Mouse (Mus musculus) small intestine, adult 10 weeks (tissue): Measurements from ENCODE around the gene Eif4enif1. TPM values are rescaled to one million over a fixed set of nuclear protein-coding genes. Genes with fewer than 3 reads are reported as not detected.

ENCODE experiments used
- polyA plus RNA-seq: library from polyadenylated mRNA; stranded (reverse); fragments of 350-450 nt; fragmentation: Illumina TruSeq; extraction: RNeasy Lipid Tissue Mini Kit (QIAGEN cat#74804); gene quantifications from one replicate; pipeline ENCODE4 v1.2.3, GENCODE M21; 2014; ENCODE audit warnings: low replicate concordance

Eif4enif1 gene
- 70.0 TPM for polyA plus RNA-seq

DNA sequence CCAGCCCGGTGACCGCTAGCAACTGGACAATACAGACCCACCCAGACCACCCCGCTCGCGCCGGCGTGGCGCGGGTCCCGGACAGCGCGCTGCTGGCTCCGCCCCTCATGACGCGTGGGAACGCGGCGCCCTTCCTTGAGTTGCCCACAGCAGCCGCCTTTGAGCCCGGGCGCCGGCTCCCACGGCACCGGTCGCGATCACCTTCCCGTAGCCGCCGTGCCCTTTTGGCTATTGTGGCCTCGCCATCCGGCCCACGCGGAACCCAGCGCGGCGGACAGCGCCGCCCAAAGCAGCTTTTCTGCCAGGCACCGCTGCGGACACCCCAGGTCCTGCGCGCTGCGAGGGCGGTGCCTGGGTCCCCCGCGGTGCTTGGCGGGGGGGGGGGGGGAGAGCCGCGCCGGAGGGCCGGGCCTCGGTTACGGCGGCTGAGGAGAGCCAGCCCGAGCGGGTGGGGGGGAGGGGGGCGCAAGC, at the start of gene Eif4enif1:
TSS of gene Eif4enif1 (plus strand) at position 162 of the 471 bp plus-strand sequence.

DNA sequence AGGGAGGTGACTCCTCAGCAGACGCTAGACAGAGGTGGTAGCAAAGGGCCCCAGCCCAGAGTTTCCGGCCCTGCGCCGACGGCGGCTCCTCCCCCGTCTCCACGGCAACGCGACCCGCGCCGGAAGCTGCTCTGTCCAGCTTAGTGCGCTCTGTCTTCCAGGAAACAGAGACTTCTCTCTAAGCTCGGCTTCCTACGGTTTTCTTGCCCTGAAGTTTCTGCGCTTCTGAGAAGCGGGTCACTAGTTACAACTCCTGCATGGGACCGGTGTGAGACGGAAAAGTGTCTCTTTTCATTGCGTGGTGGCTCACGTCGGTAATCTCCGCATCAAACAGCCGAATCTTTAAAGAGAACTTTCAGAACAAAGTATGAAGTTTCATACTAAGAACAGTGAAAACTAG, 8.8 kb upstream of the Eif4enif1 start, which contains the start of gene Sfi1:
TSS of gene Sfi1 (minus strand) at position 101 of the 400 bp plus-strand sequence.

DNA sequence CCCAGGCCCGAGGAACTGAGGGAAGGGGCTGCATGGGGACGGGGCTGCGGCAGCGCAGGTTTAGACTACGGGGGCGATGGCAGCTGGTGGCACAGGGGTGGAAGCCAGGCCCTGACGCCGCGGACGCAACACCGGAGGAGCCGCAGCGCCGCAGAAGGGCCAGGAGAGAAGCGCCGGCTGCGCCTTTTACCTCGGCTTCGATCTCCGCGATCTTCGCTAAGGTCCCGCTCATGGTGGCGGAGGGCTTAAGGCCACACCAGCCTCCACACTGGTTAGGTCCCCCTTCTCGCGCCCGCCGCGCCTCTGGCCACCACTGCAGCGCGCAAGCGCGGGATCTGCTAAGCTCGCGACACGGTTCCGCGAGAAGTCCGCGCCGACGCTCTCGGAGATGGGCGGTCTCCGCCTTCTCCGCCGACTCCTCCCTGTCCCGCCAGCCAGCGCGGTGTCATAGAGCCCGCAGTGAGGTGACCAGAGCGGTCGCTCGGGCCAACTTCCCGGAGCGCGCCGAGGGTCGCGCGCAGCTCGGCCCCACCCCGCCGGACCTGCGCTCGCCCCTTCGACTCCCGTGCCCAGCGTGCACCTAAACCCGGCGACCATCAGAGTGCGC, 64.0 kb downstream of the Eif4enif1 start, which contains the start of gene Drg1:
TSS of gene Drg1 (minus strand) at position 337 of the 607 bp plus-strand sequence.

DNA sequence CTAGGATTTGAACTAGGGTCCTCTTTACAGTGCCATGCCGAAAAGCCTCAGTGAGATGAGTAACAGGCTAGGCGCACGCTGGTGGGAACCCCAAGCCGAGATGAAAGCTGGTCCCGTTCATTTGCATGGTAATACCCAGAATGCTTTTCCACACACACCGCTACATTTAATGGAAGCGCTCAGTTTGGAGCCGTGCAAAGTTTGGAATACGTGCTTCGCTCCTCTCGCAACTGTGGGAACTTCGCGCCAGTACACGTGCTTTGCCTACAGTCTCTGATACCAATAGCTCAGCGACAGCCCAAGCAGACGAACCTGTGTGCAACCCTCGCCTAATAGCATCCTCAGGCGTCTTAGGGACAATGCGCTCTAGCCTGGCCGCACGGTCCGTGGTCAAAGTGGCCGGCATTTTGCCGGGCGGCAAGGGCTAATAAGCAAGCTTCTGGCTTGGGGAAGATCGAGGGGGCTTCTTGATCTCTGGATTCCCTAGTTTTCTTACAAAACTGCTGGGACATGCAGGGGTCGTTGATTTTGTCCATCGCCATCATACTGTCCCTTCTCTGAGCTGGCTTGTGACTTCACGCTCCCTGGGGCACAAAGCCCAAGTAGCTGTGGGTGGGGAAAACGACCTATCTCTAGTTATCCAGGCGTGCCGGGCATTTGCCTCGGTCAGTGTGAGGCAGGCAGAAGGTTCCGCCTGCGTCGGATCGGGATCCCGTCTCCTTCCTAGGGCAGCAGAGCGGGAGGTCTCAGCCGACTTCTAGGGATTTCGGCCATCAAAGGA, 86.5 kb downstream of the Eif4enif1 start, which contains the start of gene Patz1:
TSS of gene Patz1 (plus strand) at position 354 of the 781 bp plus-strand sequence.

Other genes with a start within 250 kb of the Eif4enif1 start
- 11.5 TPM for gene Sfi1, start 8.9 kb upstream of the Eif4enif1 start, polyA plus RNA-seq
- 116 TPM for gene Drg1, start 64.0 kb downstream of the Eif4enif1 start, polyA plus RNA-seq
- 5.2 TPM for gene Patz1, start 86.5 kb downstream of the Eif4enif1 start, polyA plus RNA-seq
- 0.93 TPM for gene Pik3ip1, start 128.0 kb downstream of the Eif4enif1 start, polyA plus RNA-seq
- 17.3 TPM for gene Limk2, start 206.8 kb downstream of the Eif4enif1 start, polyA plus RNA-seq
- 24.3 TPM for gene Rnf185, start 250.0 kb downstream of the Eif4enif1 start, polyA plus RNA-seq